Mouse (Mus musculus): ENCODE results near the gene Ackr2.

- no peak for TF ChIP-seq CTCF (IDR thresholded peaks at IDR 0.05 in 2 of 3, conservative IDR thresholded peaks at IDR 0.05 in 1 of 3; ENCODE audit: control insufficient read depth in 1 of 3, insufficient read depth in 1 of 3, low read depth in 2 of 3, low read length in 3 of 3, poor library complexity in 1 of 3, severe bottlenecking in 1 of 3)
- TF ChIP-seq RAD21 (IDR thresholded peaks at IDR 0.05; ENCODE audit: low read depth, low read length): no peak
- no peak for TF ChIP-seq BHLHE40 (IDR thresholded peaks at IDR 0.05; ENCODE audit: borderline replicate concordance, low read depth, low read length)
- TF ChIP-seq GABPA (IDR thresholded peaks at IDR 0.05; ENCODE audit: low read depth, low read length): no peak
Measured at GRCm38 (mm10) chr9:121927721-121928120, 29.6 kb downstream of the Ackr2 start.

All from MEL (cell line).